Mouse (Mus musculus): ENCODE data around the gene Ttc23.

Gene Ttc23

GRCm38 (mm10) chr7:67647277-67647676 lies at the start of gene Ttc23:
TSS of gene Ttc23 (plus strand) at chr7:67647410.
- no peak for DNase-seq (ENCODE audit: low spot score)

- no peak for DNase-seq (ENCODE audit: low spot score)
Observed at GRCm38 (mm10) chr7:67598050-67598449, 49.2 kb upstream of the Ttc23 start.

- no peak for DNase-seq (ENCODE audit: low spot score)
Observed at GRCm38 (mm10) chr7:67605114-67605513, 42.1 kb upstream of the Ttc23 start.

GRCm38 (mm10) chr7:67606250-67606649 lies 41.0 kb upstream of the Ttc23 start:
- no peak for DNase-seq (ENCODE audit: low spot score)

- no peak for DNase-seq (ENCODE audit: low spot score)
Observed at GRCm38 (mm10) chr7:67607669-67608347, 39.4 kb upstream of the Ttc23 start.

- no peak for DNase-seq (ENCODE audit: low spot score)
Observed at GRCm38 (mm10) chr7:67608348-67609024, 38.7 kb upstream of the Ttc23 start.

- peak; percentile 8 for DNase-seq (ENCODE audit: low spot score)
Observed at GRCm38 (mm10) chr7:67613795-67614463, 33.3 kb upstream of the Ttc23 start.

GRCm38 (mm10) chr7:67614464-67614861 lies 32.7 kb upstream of the Ttc23 start:
- no peak for DNase-seq (ENCODE audit: low spot score)

GRCm38 (mm10) chr7:67616890-67617289 lies 30.3 kb upstream of the Ttc23 start:
- no peak for DNase-seq (ENCODE audit: low spot score)

- DNase-seq (ENCODE audit: low spot score) = no peak
Observed at GRCm38 (mm10) chr7:67617646-67618045, 29.6 kb upstream of the Ttc23 start.

- DNase-seq (ENCODE audit: low spot score) = no peak
Observed at GRCm38 (mm10) chr7:67618316-67618715, 28.9 kb upstream of the Ttc23 start.

- DNase-seq (ENCODE audit: low spot score) = peak; percentile 31
Observed at GRCm38 (mm10) chr7:67619836-67620235, 27.4 kb upstream of the Ttc23 start.

- no peak for DNase-seq (ENCODE audit: low spot score)
Observed at GRCm38 (mm10) chr7:67622151-67622550, 25.1 kb upstream of the Ttc23 start.

GRCm38 (mm10) chr7:67626671-67627070 lies 20.5 kb upstream of the Ttc23 start:
- no peak for DNase-seq (ENCODE audit: low spot score)

- no peak for DNase-seq (ENCODE audit: low spot score)
Observed at GRCm38 (mm10) chr7:67629681-67630080, 17.5 kb upstream of the Ttc23 start.

- peak; percentile 80 for DNase-seq (ENCODE audit: low spot score)
Observed at GRCm38 (mm10) chr7:67630817-67631216, 16.4 kb upstream of the Ttc23 start.

GRCm38 (mm10) chr7:67632380-67632779 lies 14.8 kb upstream of the Ttc23 start:
- DNase-seq (ENCODE audit: low spot score) = no peak

- no peak for DNase-seq (ENCODE audit: low spot score)
Observed at GRCm38 (mm10) chr7:67634210-67634609, 13.0 kb upstream of the Ttc23 start.

GRCm38 (mm10) chr7:67636161-67636560 lies 11.0 kb upstream of the Ttc23 start:
- no peak for DNase-seq (ENCODE audit: low spot score)

GRCm38 (mm10) chr7:67639006-67639405 lies 8.2 kb upstream of the Ttc23 start:
- DNase-seq (ENCODE audit: low spot score) = no peak

GRCm38 (mm10) chr7:67642955-67643354 lies 4.3 kb upstream of the Ttc23 start:
- no peak for DNase-seq (ENCODE audit: low spot score)

- peak; percentile 8 for DNase-seq (ENCODE audit: low spot score)
Observed at GRCm38 (mm10) chr7:67644291-67644690, 2.9 kb upstream of the Ttc23 start.
